Mouse (Mus musculus): ENCODE data around the gene Dok5. TPM values are rescaled to one million over a fixed set of nuclear protein-coding genes. Genes with fewer than 3 reads are reported as not detected.

The Dok5 gene
- total and polyA plus RNA-seq, 2 experiments from 2014 or later: 50.2 to 79.9 TPM

DNA sequence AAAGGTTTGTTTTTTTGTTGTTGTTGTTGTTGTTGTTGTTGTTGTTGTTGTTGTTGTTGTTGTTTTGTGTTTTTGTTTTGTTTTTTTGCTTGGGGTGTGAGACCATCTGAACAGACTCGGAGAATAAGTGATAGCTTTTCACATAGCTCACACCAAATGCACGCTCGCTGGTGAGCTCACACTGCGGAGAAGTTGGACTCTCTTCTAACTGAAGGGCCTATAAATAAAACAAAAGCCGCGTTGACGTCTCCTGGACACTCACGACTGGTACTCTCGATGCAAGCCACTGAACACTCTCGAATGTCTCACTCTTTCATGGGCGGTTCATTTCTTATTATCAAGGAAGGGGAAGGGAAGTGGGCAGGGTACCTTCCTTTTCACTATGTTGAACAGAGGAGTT is 105.8 kb downstream of the Dok5 start:
- whole genome bisulfite sequencing: 27% methylated on average over 11 of the region's 11 CpGs
- H3K27ac ChIP-seq (ENCODE audit: low read depth, low read length): peak overlapping the region; percentile 41
- no peak overlapping the region for H3K4me3 ChIP-seq (ENCODE audit: low read depth, low read length)
- no peaks in the 10 kb centered on the region for H3K36me3 ChIP-seq (ENCODE audit: insufficient read depth)
- TF ChIP-seq CTCF (IDR thresholded peaks at IDR 0.05; ENCODE audit: low read depth): no peak
- H3K27me3 ChIP-seq (ENCODE audit: insufficient read depth, low read length): no peaks in the 10 kb centered on the region
- DNase-seq: no peak
- no peak overlapping the region for H3K9ac ChIP-seq
- H3K4me1 ChIP-seq (ENCODE audit: insufficient read depth): peaks cover 8% of the 10 kb centered on the region; the same call in 1 of the 2 replicates
- H3K9me3 ChIP-seq (ENCODE audit: low read length): no peaks in the 10 kb centered on the region
- H3K4me2 ChIP-seq (ENCODE audit: low read depth): no peak overlapping the region
- ATAC-seq: no peak

DNA sequence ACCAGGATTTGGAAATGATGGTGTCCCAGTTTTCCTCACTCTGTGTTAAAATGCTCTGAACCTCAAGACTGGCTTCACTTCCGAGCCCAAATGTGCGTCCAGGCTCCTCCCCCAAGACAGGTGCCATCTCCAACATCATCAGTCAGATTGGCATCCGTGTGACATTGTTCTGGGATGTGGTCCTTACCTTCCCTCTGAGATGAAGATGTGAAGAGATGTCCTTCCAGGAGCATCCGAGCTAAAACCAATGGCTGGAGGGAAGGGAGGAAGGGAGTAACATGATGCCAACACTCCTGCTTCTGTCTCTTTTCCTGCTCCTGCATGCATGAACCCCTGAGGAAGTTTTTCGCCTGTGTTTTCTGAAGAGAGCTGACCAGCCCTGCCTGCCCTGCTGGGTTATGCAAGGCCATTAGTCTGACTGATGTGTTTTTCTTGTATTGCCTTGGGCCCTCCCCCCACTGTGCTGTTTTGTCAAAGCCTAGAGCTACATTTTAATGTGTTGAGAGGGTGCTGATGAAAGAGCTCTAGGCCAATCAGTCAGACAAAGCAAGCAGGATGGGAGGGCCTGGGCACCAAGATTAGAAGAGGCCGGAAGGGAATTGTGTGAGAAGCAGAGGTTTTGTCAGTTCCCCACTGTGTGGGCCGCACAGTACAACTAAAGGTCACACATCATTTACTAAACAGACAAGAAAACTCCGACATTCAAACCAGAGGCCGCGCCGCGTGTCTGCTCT is 106.4 kb downstream of the Dok5 start:
- no peaks in the 10 kb centered on the region for H3K27me3 ChIP-seq (ENCODE audit: insufficient read depth, low read length)
- ATAC-seq (peak; percentile 85), DNase-seq (peak; percentile 64)
- peak overlapping the region; percentile 41; the same call in 1 of the 2 replicates for H3K27ac ChIP-seq (ENCODE audit: low read depth, low read length)
- no peak for TF ChIP-seq CTCF (IDR thresholded peaks at IDR 0.05; ENCODE audit: low read depth)
- H3K4me1 ChIP-seq (ENCODE audit: insufficient read depth): peaks cover 8% of the 10 kb centered on the region; the same call in 1 of the 2 replicates
- H3K36me3 ChIP-seq (ENCODE audit: insufficient read depth): no peaks in the 10 kb centered on the region
- H3K9me3 ChIP-seq (ENCODE audit: low read length): no peaks in the 10 kb centered on the region
- WGBS: 17% methylated on average over 12 of the region's 12 CpGs
- no peak overlapping the region for H3K4me2 ChIP-seq (ENCODE audit: low read depth)
- H3K4me3 ChIP-seq (ENCODE audit: low read depth, low read length): no peak overlapping the region
- H3K9ac ChIP-seq: no peak overlapping the region

- DNase-seq: no peak
- 47% methylated on average over 13 of the region's 13 CpGs for WGBS
These were observed 109.9 kb downstream of the Dok5 start for GRCm38 (mm10) chr2:170841441-170841965.

GRCm38 (mm10) chr2:170845511-170845910 is 113.9 kb downstream of the Dok5 start:
- ATAC-seq (no peak), DNase-seq (no peak)
- peaks cover 11% of the 10 kb centered on the region; the same call in 1 of the 2 replicates for H3K4me1 ChIP-seq (ENCODE audit: insufficient read depth)
- no peaks in the 10 kb centered on the region for H3K36me3 ChIP-seq (ENCODE audit: insufficient read depth)
- no peak overlapping the region for H3K4me3 ChIP-seq (ENCODE audit: low read depth, low read length)
- TF ChIP-seq CTCF (IDR thresholded peaks at IDR 0.05; ENCODE audit: low read depth): no peak
- 35% methylated on average over 10 of the region's 10 CpGs for WGBS
- no peaks in the 10 kb centered on the region for H3K9me3 ChIP-seq (ENCODE audit: low read length)
- no peaks in the 10 kb centered on the region for H3K27me3 ChIP-seq (ENCODE audit: insufficient read depth, low read length)
- H3K9ac ChIP-seq: no peak overlapping the region
- no peak overlapping the region for H3K4me2 ChIP-seq (ENCODE audit: low read depth)
- H3K27ac ChIP-seq (ENCODE audit: low read depth, low read length): no peak overlapping the region

More at GRCm38 (mm10) chr2:170841441-170841965, 109.9 kb downstream of the Dok5 start:
- Histone ChIP-seq H3K27me3 (ENCODE audit: insufficient read depth, low read length) (no peaks in the 10 kb centered on the region), H3K4me3 (ENCODE audit: low read depth, low read length) (no peak overlapping the region), H3K9ac (no peak overlapping the region), H3K27ac (ENCODE audit: low read depth, low read length) (0 out of 2 replicates have a peak overlapping the region, but pooled peaks have one; percentile 4), H3K9me3 (ENCODE audit: low read length) (no peaks in the 10 kb centered on the region), H3K4me1 (ENCODE audit: insufficient read depth) (peaks cover 12% of the 10 kb centered on the region; the same call in 1 of the 2 replicates), H3K36me3 (ENCODE audit: insufficient read depth) (no peaks in the 10 kb centered on the region), H3K4me2 (ENCODE audit: low read depth) (no peak overlapping the region)
- TF ChIP-seq CTCF (IDR thresholded peaks at IDR 0.05; ENCODE audit: low read depth): no peak
- ATAC-seq: no peak

DNA sequence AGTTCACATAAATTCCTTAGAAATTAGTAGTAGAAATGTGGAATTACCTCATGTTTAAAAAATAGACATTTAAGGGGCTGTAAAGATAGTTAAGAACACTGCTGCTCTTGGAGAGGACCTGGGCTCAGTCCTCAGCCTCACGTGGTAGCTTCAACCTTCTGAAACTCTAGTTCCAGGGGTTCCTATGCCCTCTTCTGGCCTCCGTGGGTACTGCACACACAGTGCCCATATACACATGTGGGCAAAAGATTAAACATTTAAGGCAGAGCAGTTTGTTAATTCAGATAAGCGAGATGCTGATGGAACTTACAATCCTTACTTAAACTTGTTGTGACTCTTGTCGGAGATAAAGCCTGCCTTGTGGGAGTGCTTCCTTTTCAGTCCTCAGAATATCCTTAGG is 118.5 kb downstream of the Dok5 start:
- TF ChIP-seq CTCF (IDR thresholded peaks at IDR 0.05; ENCODE audit: low read depth): 0 out of 2 replicates have a peak, but pooled peaks have one; percentile 34
- 97% methylated on average over 4 of the region's 4 CpGs for WGBS

DNA sequence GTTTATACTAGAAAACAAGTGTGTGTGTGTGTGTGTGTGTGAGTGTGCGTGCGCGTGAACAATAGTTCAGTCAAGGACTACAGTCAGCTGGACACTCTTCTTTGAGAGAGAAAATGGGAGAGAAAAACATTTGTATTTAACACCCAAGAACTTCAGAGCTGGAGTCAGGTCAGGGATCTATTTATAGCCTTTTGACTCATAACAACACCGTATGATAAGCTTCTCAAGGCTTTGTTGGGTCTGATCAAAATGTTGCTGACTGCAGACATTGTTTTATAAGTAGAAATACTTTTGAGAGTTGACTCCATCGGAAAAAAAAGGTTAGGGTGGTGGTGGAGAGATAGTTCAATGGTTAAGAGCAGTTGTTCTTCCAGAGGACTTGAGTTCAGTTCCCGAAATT is 120.7 kb downstream of the Dok5 start:
- DNase-seq (no peak), ATAC-seq (no peak)
- no peak for TF ChIP-seq CTCF (IDR thresholded peaks at IDR 0.05; ENCODE audit: low read depth)
- Histone ChIP-seq H3K4me2 (ENCODE audit: low read depth) (no peak overlapping the region), H3K9ac (no peak overlapping the region), H3K36me3 (ENCODE audit: insufficient read depth) (no peaks in the 10 kb centered on the region), H3K27me3 (ENCODE audit: insufficient read depth, low read length) (no peaks in the 10 kb centered on the region), H3K4me3 (ENCODE audit: low read depth, low read length) (no peak overlapping the region), H3K9me3 (ENCODE audit: low read length) (no peaks in the 10 kb centered on the region), H3K4me1 (ENCODE audit: insufficient read depth) (peaks cover 10% of the 10 kb centered on the region; the same call in 1 of the 2 replicates), H3K27ac (ENCODE audit: low read depth, low read length) (no peak overlapping the region)
- WGBS: 91% methylated on average over 6 of the region's 6 CpGs

More for the DNA sequence above, 118.5 kb downstream of the Dok5 start:
- no peak for DNase-seq
- no peak for ATAC-seq
- H3K27ac ChIP-seq (ENCODE audit: low read depth, low read length): no peak overlapping the region
- H3K9me3 ChIP-seq (ENCODE audit: low read length): no peaks in the 10 kb centered on the region
- H3K36me3 ChIP-seq (ENCODE audit: insufficient read depth): no peaks in the 10 kb centered on the region
- H3K4me3 ChIP-seq (ENCODE audit: low read depth, low read length): no peak overlapping the region
- H3K27me3 ChIP-seq (ENCODE audit: insufficient read depth, low read length): no peaks in the 10 kb centered on the region
- H3K4me1 ChIP-seq (ENCODE audit: insufficient read depth): peaks cover 11% of the 10 kb centered on the region; the same call in 1 of the 2 replicates
- H3K9ac ChIP-seq: no peak overlapping the region
- H3K4me2 ChIP-seq (ENCODE audit: low read depth): no peak overlapping the region

- TF ChIP-seq CTCF (IDR thresholded peaks at IDR 0.05; ENCODE audit: low read depth): peak; percentile 40
- WGBS: 14% methylated on average over 3 of the region's 3 CpGs
- Histone ChIP-seq H3K4me1 (ENCODE audit: insufficient read depth) (peaks cover 4% of the 10 kb centered on the region; the same call in 1 of the 2 replicates), H3K9me3 (ENCODE audit: low read length) (no peaks in the 10 kb centered on the region), H3K27ac (ENCODE audit: low read depth, low read length) (peak overlapping the region; percentile 87), H3K9ac (no peak overlapping the region), H3K4me3 (ENCODE audit: low read depth, low read length) (no peak overlapping the region), H3K36me3 (ENCODE audit: insufficient read depth) (no peaks in the 10 kb centered on the region), H3K27me3 (ENCODE audit: insufficient read depth, low read length) (no peaks in the 10 kb centered on the region), H3K4me2 (ENCODE audit: low read depth) (no peak overlapping the region)
- ATAC-seq (peak; percentile 82), DNase-seq (peak; percentile 89)
These were observed 123.6 kb downstream of the Dok5 start for GRCm38 (mm10) chr2:170855210-170855609.
